Mouse (Mus musculus) stomach, postnatal 0 days (tissue): ENCODE results near the gene Eml1.

ENCODE experiments used
- CTCF ChIP-seq: IDR thresholded peaks from 2 replicates; pipeline ENCODE4 v1.5.1; 2016; ENCODE audit warnings: antibody characterized with exemption, low read depth, mild to moderate bottlenecking, moderate library complexity
- EP300 ChIP-seq: optimal IDR thresholded peaks from 2 replicates; pipeline ENCODE3; 2016; ENCODE audit warnings: antibody characterized with exemption

DNA sequence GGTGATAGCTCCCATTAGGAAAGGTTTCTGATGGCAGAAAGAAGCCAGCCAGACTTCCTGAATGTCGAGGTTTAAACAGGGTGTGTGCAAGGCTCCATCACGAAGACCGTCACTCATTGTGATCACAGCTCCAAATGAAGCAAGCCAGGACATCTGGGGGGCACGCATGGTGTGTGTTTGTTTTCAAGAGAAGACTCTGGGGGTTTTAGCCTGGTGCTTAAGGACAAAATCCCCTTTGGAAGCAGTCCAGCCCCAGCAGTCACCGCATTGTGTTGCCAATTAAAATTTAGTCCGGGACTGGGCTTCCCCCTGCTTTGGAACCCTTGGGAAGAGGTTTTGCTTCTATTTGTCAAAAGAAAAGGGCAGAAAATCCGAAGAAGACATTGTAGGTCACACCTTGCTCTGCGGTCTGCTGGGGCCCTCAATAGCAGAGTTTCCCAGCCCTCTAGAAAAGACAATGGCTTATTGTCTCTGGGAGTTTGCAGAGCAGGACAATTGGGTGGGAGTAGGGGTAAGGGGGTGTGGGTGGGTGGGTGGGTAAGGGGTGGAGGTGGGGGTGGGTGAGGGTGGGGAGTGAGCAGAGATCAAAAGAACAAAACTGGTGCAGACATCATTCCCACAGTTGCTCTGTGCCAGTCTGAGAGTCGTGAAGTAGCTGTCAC is 110.1 kb downstream of the Eml1 start:
- TF ChIP-seq CTCF (no peak), EP300 (no peak)
